Mouse (Mus musculus) retina, embryonic 14.5 days (tissue): ENCODE measurements at regions not wholly inside any gene's neighbourhood (a gene's known extent, or its start where the extent isn't known, plus 50 kb on each side); places are given as distances from the start of the nearest gene placed in this dataset.

ENCODE experiments used
- DNase-seq: peaks from one replicate; pipeline ENCODE4 v3.0.0-alpha.2; 2015; ENCODE audit warnings: low spot score

DNA sequence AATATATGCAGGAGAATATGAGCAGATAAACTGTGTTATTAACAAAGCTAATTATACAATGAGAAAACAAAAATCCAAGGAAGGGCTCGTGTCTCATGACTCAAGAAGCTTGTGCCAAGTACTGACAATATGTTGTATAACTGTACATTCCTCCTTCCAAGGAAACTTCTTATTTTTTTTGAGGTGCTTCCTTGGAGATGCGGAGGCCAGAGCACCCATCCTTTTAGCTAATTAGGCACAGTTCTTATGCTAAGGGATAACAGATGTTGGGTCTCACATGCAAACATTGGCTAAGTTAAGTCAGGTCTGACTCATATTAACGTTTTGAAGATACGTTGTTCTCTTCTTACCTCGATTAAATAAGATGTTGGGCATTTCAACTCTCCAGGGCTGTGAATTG, 426.1 kb downstream of the Adra2a start:
- no peak for DNase-seq

DNA sequence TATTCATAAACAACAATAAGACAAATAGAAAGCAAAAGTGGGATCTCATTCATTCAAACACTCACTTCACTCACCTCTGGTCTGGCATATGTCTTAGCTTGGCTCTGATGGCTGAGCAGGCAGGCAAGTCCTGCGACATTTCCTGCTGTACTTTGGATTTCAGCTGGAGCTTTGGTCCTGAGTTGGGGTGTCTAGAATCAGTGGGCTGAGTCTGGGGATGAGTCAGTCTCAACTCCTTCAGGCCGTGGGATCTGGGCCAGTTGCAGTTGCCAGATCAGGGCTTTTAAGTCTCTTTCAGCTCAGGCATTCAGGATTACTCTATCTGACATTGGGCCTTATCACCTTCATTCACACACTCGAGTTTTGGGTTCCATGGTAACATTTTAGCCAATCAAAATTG, 454.1 kb downstream of the Adra2a start:
- no peak for DNase-seq

DNA sequence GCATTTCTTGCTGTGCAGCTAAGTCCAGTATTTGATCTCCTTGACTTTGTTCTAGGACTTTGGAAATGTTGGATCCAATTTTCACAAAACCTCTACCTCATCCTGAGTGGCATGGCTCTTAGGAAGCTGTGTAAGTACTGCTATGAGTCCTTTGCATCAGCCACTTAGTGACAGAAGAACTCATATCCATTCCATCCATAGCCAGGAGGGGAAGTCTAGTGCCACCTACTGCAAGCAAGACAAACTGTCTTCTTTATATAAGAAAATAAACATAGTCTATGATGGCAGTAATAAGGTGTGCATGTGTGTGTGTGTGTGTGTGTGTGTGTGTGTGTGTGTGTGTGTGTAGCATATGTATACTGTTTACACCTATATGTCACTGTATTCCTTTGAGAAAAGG, 489.9 kb downstream of the Adra2a start:
- no peak for DNase-seq

DNA sequence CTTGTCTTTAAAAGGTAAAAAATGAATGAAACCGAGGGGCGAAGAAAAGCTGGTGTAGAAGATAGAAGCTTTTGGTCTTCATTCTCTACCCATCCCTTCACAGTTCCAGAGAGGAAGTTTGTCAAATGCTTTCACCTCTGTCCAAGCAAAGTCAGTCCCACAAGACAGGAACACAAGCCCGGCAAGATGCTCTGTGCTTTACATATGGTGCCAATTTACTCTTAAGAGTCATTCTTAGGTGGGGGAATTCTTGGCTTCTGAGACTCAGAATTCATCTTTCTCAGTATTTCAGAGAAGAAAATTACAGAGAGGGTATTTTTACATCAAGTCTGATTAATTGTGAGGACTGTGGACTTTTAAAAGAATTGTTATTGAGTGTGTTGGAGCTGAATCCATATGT, 511.4 kb downstream of the Adra2a start:
- DNase-seq: no peak

DNA sequence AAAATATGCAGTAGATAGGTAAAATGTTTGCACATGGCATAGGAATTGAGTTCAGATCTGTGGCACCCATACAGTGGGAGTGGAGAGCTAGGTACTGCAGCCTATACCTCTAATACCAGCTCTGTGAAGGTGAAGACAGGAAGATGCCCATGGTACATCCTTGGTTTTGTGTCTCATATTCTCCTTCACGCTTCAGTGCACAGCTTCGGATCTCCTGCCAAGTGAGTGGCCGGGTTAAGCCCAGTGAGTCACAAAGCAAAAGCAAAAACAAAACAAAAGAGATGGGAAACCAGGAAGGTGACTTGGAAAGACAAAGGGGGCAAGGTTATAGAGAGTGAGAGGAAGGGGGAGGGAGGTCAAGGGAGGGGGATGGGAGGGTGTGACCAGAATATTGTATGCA, 514.0 kb downstream of the Adra2a start:
- no peak for DNase-seq

DNA sequence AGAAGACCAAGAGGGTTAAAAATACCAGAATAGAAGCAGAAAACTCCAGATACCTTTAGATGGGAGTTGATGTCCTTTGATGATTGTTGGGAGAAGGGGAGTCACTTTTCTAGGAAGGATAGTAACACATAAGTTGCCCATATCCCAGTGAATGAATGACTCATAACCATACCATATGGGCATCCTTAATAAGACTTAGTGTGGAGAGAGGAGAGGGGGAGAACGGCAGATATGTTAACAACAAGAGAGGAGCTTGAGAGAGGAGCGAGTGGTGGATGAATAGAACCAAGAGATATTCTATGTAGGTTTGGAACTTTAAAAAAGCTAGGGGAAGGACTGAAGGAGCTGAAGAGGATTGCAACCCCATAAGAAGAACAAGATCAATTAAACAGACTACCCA, 539.6 kb downstream of the Adra2a start:
- DNase-seq: no peak

DNA sequence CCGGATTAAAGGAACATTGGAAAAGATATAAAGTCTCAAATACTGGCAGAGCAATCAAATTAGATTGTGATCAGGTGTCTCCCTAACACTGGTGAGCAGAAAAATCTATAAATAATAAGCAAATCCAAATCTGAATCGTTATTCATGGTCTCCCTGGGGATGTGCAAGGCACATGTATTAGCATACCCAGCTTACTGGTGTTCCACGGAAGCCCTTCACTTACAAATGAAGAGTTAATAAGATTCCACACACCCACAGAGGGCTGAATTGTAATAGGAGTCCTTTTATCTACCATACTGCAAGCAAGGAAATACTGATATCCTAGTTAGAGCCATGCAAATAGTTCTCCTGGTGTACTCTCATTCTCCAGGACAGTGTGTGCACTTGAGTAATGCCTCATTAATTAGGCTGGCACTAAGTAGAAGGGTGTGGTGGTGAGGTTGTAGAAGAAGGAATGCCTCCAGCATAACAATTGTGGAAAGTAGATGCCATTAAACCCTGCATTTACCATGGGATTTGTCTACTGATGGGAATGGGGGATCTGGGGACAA, 540.8 kb downstream of the Adra2a start:
- no peak for DNase-seq

DNA sequence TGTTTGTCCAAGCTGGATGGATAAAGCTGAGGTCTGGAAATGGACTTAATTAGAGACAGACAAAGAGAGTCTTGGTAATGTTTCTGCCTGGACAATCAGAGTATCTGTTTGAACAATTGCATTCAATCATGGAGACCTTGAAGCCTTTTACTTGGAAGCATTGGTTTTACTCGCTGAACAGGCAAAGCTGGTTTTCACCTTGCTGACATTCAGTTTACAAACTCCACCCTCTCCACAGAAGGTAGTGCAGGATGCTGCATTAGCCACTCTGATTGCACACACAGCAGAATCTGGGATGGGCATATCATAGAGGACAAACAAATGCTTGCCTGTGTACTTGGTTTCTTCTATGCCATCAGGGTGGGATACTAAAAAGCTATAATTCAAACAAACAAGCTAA, 541.4 kb downstream of the Adra2a start:
- DNase-seq: no peak

DNA sequence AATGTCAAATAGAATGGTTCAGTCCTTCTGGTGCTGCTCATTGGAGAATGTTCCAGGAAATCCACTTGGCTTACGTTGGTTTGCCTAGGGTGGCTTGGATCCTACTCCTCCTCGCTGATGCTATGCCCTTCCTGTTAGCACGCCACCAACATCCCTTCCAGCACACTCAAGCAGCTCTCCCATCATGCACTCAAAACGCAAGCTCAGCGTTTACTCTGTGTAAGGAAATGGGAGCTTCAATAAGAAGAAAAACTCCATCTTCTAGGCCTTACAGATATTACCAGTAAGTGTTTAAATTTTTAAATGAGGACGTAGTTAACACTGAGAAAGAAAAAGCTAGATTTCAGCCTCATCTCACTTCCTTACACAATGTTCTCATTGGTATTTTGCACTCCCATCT, 523.7 kb downstream of the Gpam start:
- DNase-seq: no peak

DNA sequence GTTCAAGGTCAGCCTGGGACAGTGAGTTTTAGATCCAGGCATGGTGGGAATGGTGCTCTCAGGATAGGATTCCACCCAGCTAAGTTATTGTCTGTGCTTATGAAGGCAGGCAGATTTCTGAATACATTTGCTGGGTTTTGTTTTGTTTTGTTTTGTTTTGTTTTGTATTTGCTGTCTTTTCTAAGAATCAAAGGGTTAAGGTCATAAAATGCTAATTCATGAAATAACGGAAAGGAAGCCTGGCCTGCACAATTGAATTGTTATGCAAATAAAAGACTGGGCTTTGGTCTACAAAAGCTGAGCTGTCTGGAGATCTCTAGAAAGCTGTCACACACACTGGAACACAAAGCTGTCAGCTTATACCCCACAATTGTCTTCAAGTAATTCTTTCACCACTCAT, 521.7 kb downstream of the Gpam start:
- no peak for DNase-seq

DNA sequence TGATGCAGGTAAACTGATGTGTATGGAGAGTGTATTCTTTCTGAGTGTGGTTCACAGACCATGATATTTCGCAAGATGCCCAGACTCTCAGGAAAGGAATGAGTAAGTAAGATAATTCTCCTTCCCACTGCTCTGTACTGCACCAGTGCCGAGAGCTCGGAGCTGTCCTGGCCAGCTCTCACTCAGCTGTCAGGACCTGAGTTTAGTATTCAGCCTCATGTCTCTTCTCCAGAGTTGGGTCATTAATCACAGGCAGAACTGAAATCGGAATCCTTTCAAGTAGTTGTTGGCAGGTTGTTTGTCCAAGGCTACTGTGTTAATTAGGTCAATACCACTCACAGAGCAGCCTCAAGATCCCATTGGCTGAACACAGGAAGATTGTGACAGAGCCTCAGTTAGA, 510.1 kb downstream of the Gpam start:
- peak; percentile 3 for DNase-seq
